Mouse (Mus musculus) liver, embryonic 11.5 days (tissue): ENCODE results near the gene Cdk17. TPM values are rescaled to one million over a fixed set of nuclear protein-coding genes. Genes with fewer than 3 reads are reported as not detected.
A peak's percentile ranks its signal among the peaks of the same experiment; 100 is the strongest.

Experiments used
- ATAC-seq: fragments of 200-750 bp; cut with Nextera tagmentation; replicated peaks from 2 replicates; pipeline ENCODE4 v1.8.0; 2017; ENCODE audit warnings: moderate number of reproducible peaks, mild to moderate bottlenecking, moderate TSS enrichment, moderate library complexity; ENCODE audit not compliant: low FRiP score
- DNase-seq: peaks from one replicate; pipeline ENCODE4 v3.0.0-alpha.2; 2017; ENCODE audit warnings: low spot score
- H3K27ac ChIP-seq: fragments of 300-500 bp; sonication (generic); 2 replicates; pipeline ENCODE4 v1.5.1; 2014; ENCODE audit warnings: mild to moderate bottlenecking, low read depth, low read length, control low read depth
- H3K27me3 ChIP-seq: fragments of 300-500 bp; sonication (generic); replicated peaks from 2 replicates; pipeline ENCODE4 v1.6.1; 2014; ENCODE audit warnings: low read length, mixed read lengths; ENCODE audit not compliant: control insufficient read depth, insufficient read depth
- H3K36me3 ChIP-seq: fragments of 300-500 bp; sonication (generic); 2 replicates; pipeline ENCODE4 v1.6.1; 2014; ENCODE audit warnings: mild to moderate bottlenecking, low read length, moderate library complexity, mixed read lengths; ENCODE audit not compliant: control insufficient read depth, insufficient read depth
- H3K4me1 ChIP-seq: fragments of 300-500 bp; sonication (generic); replicated peaks from 2 replicates; pipeline ENCODE4 v1.6.1; 2014; ENCODE audit warnings: low read length, mixed read lengths; ENCODE audit not compliant: control insufficient read depth, insufficient read depth
- H3K4me2 ChIP-seq: fragments of 300-500 bp; sonication (generic); 2 replicates; pipeline ENCODE4 v1.6.1; 2014; ENCODE audit warnings: mild to moderate bottlenecking, control low read depth, moderate library complexity
- H3K4me3 ChIP-seq: fragments of 300-500 bp; sonication (generic); 2 replicates; pipeline ENCODE4 v1.5.1; 2014; ENCODE audit warnings: low read depth, low read length, control low read depth
- H3K9ac ChIP-seq: fragments of 300-500 bp; sonication (generic); 2 replicates; pipeline ENCODE4 v1.6.1; 2014; ENCODE audit warnings: low read depth, low read length, control low read depth
- H3K9me3 ChIP-seq: fragments of 300-500 bp; sonication (generic); 2 replicates; pipeline ENCODE4 v1.6.1; 2016; ENCODE audit warnings: low read length, inconsistent platforms, mixed read lengths; ENCODE audit not compliant: control insufficient read depth
- WGBS: fragments of 180-500 bp; shearing (Covaris S2); extraction: QIAGEN DNeasy Blood & Tissue Kit; methylation state at CpG from one replicate; pipeline ENCODE4 v1.1.7; 2014; 5-methylcytosine and 5-hydroxymethylcytosine counted together
- polyA plus RNA-seq: library from polyadenylated mRNA; unstranded; fragments of >200 nt; fragmentation: Nextera tagmentation; extraction: Ambion mirVana; gene quantifications from 2 replicates; pipeline ENCODE4 v1.2.1, GENCODE M21; 2014

Cdk17 gene
- polyA plus RNA-seq, 1 experiment from 2014 or later = 23.1 TPM

GRCm38 (mm10) chr10:93122399-93123184, 38.1 kb upstream of the Cdk17 start:
- Histone ChIP-seq H3K4me2 (0 out of 2 replicates have a peak overlapping the region, but pooled peaks have one; percentile 60), H3K4me1 (peaks cover 21% of the 10 kb centered on the region; the same call in 1 of the 2 replicates), H3K9ac (no peak overlapping the region), H3K27ac (no peak overlapping the region; the same call in 1 of the 2 replicates), H3K27me3 (no peaks in the 10 kb centered on the region), H3K36me3 (no peaks in the 10 kb centered on the region), H3K9me3 (no peaks in the 10 kb centered on the region), H3K4me3 (no peak overlapping the region)
- 43% methylated on average over 12 of the region's 12 CpGs for WGBS
- ATAC-seq = no peak
- DNase-seq = no peak

GRCm38 (mm10) chr10:93123310-93123709, 37.4 kb upstream of the Cdk17 start:
- Histone ChIP-seq H3K4me3 (0 out of 2 replicates have a peak overlapping the region, but pooled peaks have one; percentile 28), H3K27me3 (no peaks in the 10 kb centered on the region), H3K4me1 (peaks cover 21% of the 10 kb centered on the region; the same call in 1 of the 2 replicates), H3K36me3 (no peaks in the 10 kb centered on the region), H3K27ac (peak overlapping the region; percentile 77), H3K9me3 (no peaks in the 10 kb centered on the region), H3K9ac (no peak overlapping the region; the same call in 1 of the 2 replicates), H3K4me2 (peak overlapping the region; percentile 60)
- WGBS = 54% methylated on average over 4 of the region's 4 CpGs
- DNase-seq (no peak), ATAC-seq (no peak)

GRCm38 (mm10) chr10:93123957-93124613, 36.6 kb upstream of the Cdk17 start:
- Histone ChIP-seq H3K4me2 (peak overlapping the region; percentile 60), H3K27me3 (no peaks in the 10 kb centered on the region), H3K4me3 (peak overlapping the region; percentile 28), H3K36me3 (no peaks in the 10 kb centered on the region), H3K9me3 (no peaks in the 10 kb centered on the region), H3K4me1 (peaks cover 21% of the 10 kb centered on the region; the same call in 1 of the 2 replicates), H3K27ac (peak overlapping the region; percentile 77), H3K9ac (peak overlapping the region; percentile 42)
- DNase-seq (peak; percentile 41), ATAC-seq (peak; percentile 56)
- WGBS = 29% methylated on average over 12 of the region's 12 CpGs

- no peak overlapping the region for H3K27ac ChIP-seq
- H3K4me3 ChIP-seq = no peak overlapping the region
- no peaks in the 10 kb centered on the region for H3K9me3 ChIP-seq
- H3K4me1 ChIP-seq = peaks cover 21% of the 10 kb centered on the region; the same call in 1 of the 2 replicates
- H3K27me3 ChIP-seq = no peaks in the 10 kb centered on the region
- no peak overlapping the region for H3K4me2 ChIP-seq
- H3K36me3 ChIP-seq = no peaks in the 10 kb centered on the region
- 75% methylated on average over 3 of the region's 3 CpGs for WGBS
- DNase-seq (no peak), ATAC-seq (no peak)
- H3K9ac ChIP-seq = no peak overlapping the region
Observed at GRCm38 (mm10) chr10:93126025-93126424, 34.6 kb upstream of the Cdk17 start.

- Histone ChIP-seq H3K36me3 (no peaks in the 10 kb centered on the region), H3K27me3 (no peaks in the 10 kb centered on the region), H3K9ac (no peak overlapping the region), H3K4me2 (no peak overlapping the region), H3K9me3 (no peaks in the 10 kb centered on the region), H3K4me1 (peaks cover 9% of the 10 kb centered on the region; the same call in 1 of the 2 replicates), H3K4me3 (no peak overlapping the region), H3K27ac (no peak overlapping the region)
- no peak for DNase-seq
- no peak for ATAC-seq
- WGBS = 85% methylated on average over 2 of the region's 2 CpGs
Observed at GRCm38 (mm10) chr10:93128566-93128965, 32.1 kb upstream of the Cdk17 start.

GRCm38 (mm10) chr10:93129345-93129744, 31.3 kb upstream of the Cdk17 start:
- Histone ChIP-seq H3K27ac (no peak overlapping the region), H3K9ac (no peak overlapping the region), H3K4me3 (no peak overlapping the region), H3K36me3 (no peaks in the 10 kb centered on the region), H3K27me3 (no peaks in the 10 kb centered on the region), H3K4me2 (no peak overlapping the region), H3K9me3 (no peaks in the 10 kb centered on the region), H3K4me1 (peaks cover 3% of the 10 kb centered on the region; the same call in 1 of the 2 replicates)
- no peak for DNase-seq
- ATAC-seq = no peak
- 70% methylated on average over 1 of the region's 1 CpGs for WGBS

- Histone ChIP-seq H3K9ac (no peak overlapping the region), H3K4me2 (no peak overlapping the region), H3K27me3 (no peaks in the 10 kb centered on the region), H3K27ac (no peak overlapping the region), H3K9me3 (no peaks in the 10 kb centered on the region), H3K4me1 (no peaks in the 10 kb centered on the region), H3K36me3 (no peaks in the 10 kb centered on the region), H3K4me3 (no peak overlapping the region)
- ATAC-seq (no peak), DNase-seq (no peak)
- WGBS = 79% methylated on average over 9 of the region's 9 CpGs
Observed at GRCm38 (mm10) chr10:93129904-93130455, 30.7 kb upstream of the Cdk17 start.

- no peaks in the 10 kb centered on the region for H3K27me3 ChIP-seq
- no peaks in the 10 kb centered on the region for H3K36me3 ChIP-seq
- H3K4me1 ChIP-seq = no peaks in the 10 kb centered on the region
- H3K4me3 ChIP-seq = no peak overlapping the region
- H3K9me3 ChIP-seq = no peaks in the 10 kb centered on the region
- H3K4me2 ChIP-seq = no peak overlapping the region
- no peak overlapping the region for H3K27ac ChIP-seq
- H3K9ac ChIP-seq = no peak overlapping the region
- DNase-seq (no peak), ATAC-seq (no peak)
- WGBS = 79% methylated on average over 10 of the region's 10 CpGs
Observed at GRCm38 (mm10) chr10:93130456-93130940, 30.2 kb upstream of the Cdk17 start.
